In the genomic region with DNA sequence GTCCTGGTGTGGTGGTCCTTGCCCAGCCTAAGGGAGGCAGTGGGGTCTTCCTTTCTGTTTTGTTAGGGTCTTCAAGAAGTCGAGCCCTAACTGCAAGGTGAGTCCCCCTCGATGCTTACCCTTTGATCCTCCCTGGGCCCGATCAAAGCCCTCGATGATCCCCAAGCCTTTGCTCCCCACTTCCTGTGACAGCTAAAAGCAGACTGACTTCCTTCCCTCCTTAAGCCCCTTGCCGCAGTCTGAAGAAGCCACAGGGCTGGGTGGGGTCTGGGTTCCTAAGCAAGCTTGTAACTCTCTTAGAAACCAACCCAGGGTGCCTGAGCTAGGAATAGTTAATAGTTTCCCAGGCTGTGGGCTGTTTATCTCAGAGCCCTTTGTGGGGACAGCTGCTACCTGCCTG, we compare ENCODE assay signal across 11 mouse cellular contexts. TPM values are rescaled to one million over a fixed set of nuclear protein-coding genes. Genes with fewer than 3 reads are reported as not detected.
DNase-seq lines count a peak whose midpoint lies in the region; ATAC-seq and TF ChIP-seq lines count a peak whose summit lies in the region.
"Had no signal": no experiment of that assay in that cellular context is flagged by ENCODE, and none has a peak within 500 bp of the region (broad histone marks: within the 10 kb centered on the region; RNA-seq: fewer than 3 reads in every experiment).

No protein-coding gene starts in this region.

- H3K4me3 ChIP-seq in kidney, postnatal 0 days (replicated peaks; ENCODE audit: low read depth, low read length): no peak overlapping the region
- no peak overlapping the region for H3K4me3 ChIP-seq in neural tube, embryonic 15.5 days (replicated peaks)
- H3K4me3 ChIP-seq in hindbrain, embryonic 16.5 days (ENCODE audit: low read length): no peak overlapping the region
- H3K4me3 ChIP-seq: heart, embryonic 12.5 days; limb, embryonic 15.5 days had no signal

- H3K27me3 ChIP-seq in kidney, postnatal 0 days (ENCODE audit: insufficient read depth, low read length): no peaks in the 10 kb centered on the region
- no peaks in the 10 kb centered on the region for H3K27me3 ChIP-seq in neural tube, embryonic 15.5 days (replicated peaks)
- no peaks in the 10 kb centered on the region for H3K27me3 ChIP-seq in hindbrain, embryonic 16.5 days (replicated peaks; ENCODE audit: control insufficient read depth, insufficient read depth, low read length)
- H3K27me3 ChIP-seq: heart, embryonic 12.5 days; limb, embryonic 15.5 days had no signal

- H3K4me1 ChIP-seq in kidney, postnatal 0 days (replicated peaks; ENCODE audit: insufficient read depth, low read length): peaks cover 9% of the 10 kb centered on the region; the same call in 1 of the 2 replicates
- peaks cover 39% of the 10 kb centered on the region for H3K4me1 ChIP-seq in neural tube, embryonic 15.5 days
- H3K4me1 ChIP-seq in hindbrain, embryonic 16.5 days (ENCODE audit: control insufficient read depth, insufficient read depth, low read depth, low read length): peaks cover 17% of the 10 kb centered on the region

- TF ChIP-seq CTCF in kidney, postnatal 0 days (IDR thresholded peaks at IDR 0.05; ENCODE audit: low read depth): no peak

- WGBS in kidney, postnatal 0 days: 61% methylated on average over 5 of the region's 5 CpGs
- 79% methylated on average over 5 of the region's 5 CpGs for WGBS in neural tube, embryonic 15.5 days
- 87% methylated on average over 5 of the region's 5 CpGs for WGBS in hindbrain, embryonic 16.5 days

- H3K27ac ChIP-seq in kidney, postnatal 0 days: no peak overlapping the region
- H3K27ac ChIP-seq in neural tube, embryonic 15.5 days (replicated peaks): no peak overlapping the region
- H3K27ac ChIP-seq in hindbrain, embryonic 16.5 days (ENCODE audit: low read depth, low read length): no peak overlapping the region
- H3K27ac ChIP-seq: limb, embryonic 15.5 days had no signal

- no peak overlapping the region for H3K4me2 ChIP-seq in kidney, postnatal 0 days (ENCODE audit: low read length)
- 0 out of 2 replicates have a peak overlapping the region, but pooled peaks have one; percentile 0 for H3K4me2 ChIP-seq in neural tube, embryonic 15.5 days
- no peak overlapping the region for H3K4me2 ChIP-seq in hindbrain, embryonic 16.5 days (ENCODE audit: low read length)
- H3K4me2 ChIP-seq: heart, embryonic 12.5 days; limb, embryonic 15.5 days had no signal

- no peak for ATAC-seq in kidney, postnatal 0 days (replicated peaks; ENCODE audit: low FRiP score, low read depth)
- no peak for ATAC-seq in neural tube, embryonic 15.5 days (ENCODE audit: low FRiP score)
- ATAC-seq in hindbrain, embryonic 16.5 days: no peak

- 0 out of 2 replicates have a peak, but pooled peaks cover 25% of the 10 kb centered on the region for H3K36me3 ChIP-seq in kidney, postnatal 0 days (ENCODE audit: insufficient read depth, low read length)
- H3K36me3 ChIP-seq in neural tube, embryonic 15.5 days: peaks cover 46% of the 10 kb centered on the region
- peaks cover 31% of the 10 kb centered on the region for H3K36me3 ChIP-seq in hindbrain, embryonic 16.5 days (ENCODE audit: control insufficient read depth, insufficient read depth, low read length)

- H3K9ac ChIP-seq in kidney, postnatal 0 days (ENCODE audit: low read depth, low read length): 0 out of 2 replicates have a peak overlapping the region, but pooled peaks have one; percentile 13
- H3K9ac ChIP-seq in neural tube, embryonic 15.5 days (replicated peaks): no peak overlapping the region
- no peak overlapping the region for H3K9ac ChIP-seq in hindbrain, embryonic 16.5 days (ENCODE audit: low read depth, low read length)
- H3K9ac ChIP-seq: heart, embryonic 12.5 days; limb, embryonic 15.5 days had no signal

- DNase-seq in kidney, postnatal 0 days (ENCODE audit: low spot score): no peak
- DNase-seq in kidney, postnatal 14 days: no peak
- DNase-seq in CD4-positive helper T cell, adult 2 months (ENCODE audit: low read depth, low spot score): peak; percentile 73
- DNase-seq in T-cell, adult 2 months (ENCODE audit: low spot score): peak; percentile 68
- no peak for DNase-seq in cerebellum, adult 9-11 months
- DNase-seq: kidney, adult 11 months; right cerebral cortex, postnatal 14 days had no signal

- H3K9me3 ChIP-seq in kidney, postnatal 0 days (replicated peaks; ENCODE audit: low read length): no peaks in the 10 kb centered on the region
- H3K9me3 ChIP-seq in neural tube, embryonic 15.5 days (replicated peaks): no peaks in the 10 kb centered on the region
- no peaks in the 10 kb centered on the region for H3K9me3 ChIP-seq in hindbrain, embryonic 16.5 days (ENCODE audit: control insufficient read depth, low read length)
- H3K9me3 ChIP-seq: heart, embryonic 12.5 days; limb, embryonic 15.5 days had no signal

RNA-seq across cellular contexts. Expression of a gene that starts 3.0 kb away (rescaled TPM):
- polyA plus RNA-seq in kidney, postnatal 0 days (2015; fragmentation: Nextera tagmentation; extraction: Ambion mirVana): 12.0 and 13.5 TPM in 2 replicates
- polyA plus RNA-seq in neural tube, embryonic 15.5 days (2015; fragmentation: Nextera tagmentation; extraction: Ambion mirVana): 53.6 and 59.7 TPM in 2 replicates
- polyA plus RNA-seq in hindbrain, embryonic 16.5 days (2015; fragmentation: Nextera tagmentation; extraction: Ambion mirVana): 54.9 and 55.6 TPM in 2 replicates

RNA-seq across cellular contexts. Expression of a gene that starts 16.2 kb away (rescaled TPM):
- polyA plus RNA-seq in kidney, postnatal 0 days (2015; fragmentation: Nextera tagmentation; extraction: Ambion mirVana): 33.5 and 38.3 TPM in 2 replicates
- polyA plus RNA-seq in neural tube, embryonic 15.5 days (2015; fragmentation: Nextera tagmentation; extraction: Ambion mirVana): 44.4 and 45.0 TPM in 2 replicates
- polyA plus RNA-seq in hindbrain, embryonic 16.5 days (2015; fragmentation: Nextera tagmentation; extraction: Ambion mirVana): 42.9 and 46.3 TPM in 2 replicates

RNA-seq across cellular contexts. Expression of a gene that starts 23.8 kb away (rescaled TPM):
- 0.82 and 1.5 TPM in 2 replicates for polyA plus RNA-seq in kidney, postnatal 0 days (2015; fragmentation: Nextera tagmentation; extraction: Ambion mirVana)
- 0.60 and 1.0 TPM in 2 replicates for polyA plus RNA-seq in neural tube, embryonic 15.5 days (2015; fragmentation: Nextera tagmentation; extraction: Ambion mirVana)
- polyA plus RNA-seq in hindbrain, embryonic 16.5 days (2015; fragmentation: Nextera tagmentation; extraction: Ambion mirVana): 0.86 and 1.3 TPM in 2 replicates

RNA-seq across cellular contexts. Expression of a gene that starts 24.3 kb away (rescaled TPM):
- polyA plus RNA-seq in kidney, postnatal 0 days (2015; fragmentation: Nextera tagmentation; extraction: Ambion mirVana): 16.7 and 17.6 TPM in 2 replicates
- polyA plus RNA-seq in neural tube, embryonic 15.5 days (2015; fragmentation: Nextera tagmentation; extraction: Ambion mirVana): 7.4 and 8.5 TPM in 2 replicates
- polyA plus RNA-seq in hindbrain, embryonic 16.5 days (2015; fragmentation: Nextera tagmentation; extraction: Ambion mirVana): 6.0 and 7.3 TPM in 2 replicates

RNA-seq across cellular contexts. Expression of a gene that starts 25.6 kb away (rescaled TPM):
- 18.8 and 20.2 TPM in 2 replicates for polyA plus RNA-seq in kidney, postnatal 0 days (2015; fragmentation: Nextera tagmentation; extraction: Ambion mirVana)
- polyA plus RNA-seq in neural tube, embryonic 15.5 days (2015; fragmentation: Nextera tagmentation; extraction: Ambion mirVana): 29.7 and 33.0 TPM in 2 replicates
- 31.7 and 37.0 TPM in 2 replicates for polyA plus RNA-seq in hindbrain, embryonic 16.5 days (2015; fragmentation: Nextera tagmentation; extraction: Ambion mirVana)

Comparison
In these comparisons a context has a peak if more than half of its experiments do, and no peak if none do; other contexts are left out.
1. DNase-seq: peak in CD4-positive helper T cell, adult 2 months (single experiment) and T-cell, adult 2 months (single experiment); none in kidney, postnatal 0 days (single experiment), kidney, postnatal 14 days (single experiment) and cerebellum, adult 9-11 months (single experiment).